Mouse (Mus musculus) hindbrain, embryonic 13.5 days (tissue): ENCODE results near the gene Olfr1086. TPM values are rescaled to one million over a fixed set of nuclear protein-coding genes. Genes with fewer than 3 reads are reported as not detected.
"Not testable (repeated sequence)": the region's sequence is repeated elsewhere in the genome, so short reads cannot be mapped to it uniquely, and the experiment has no call there.

ENCODE experiments used
- ATAC-seq: fragments of 200-750 bp; cut with Nextera tagmentation; 2 replicates; pipeline ENCODE4 v1.8.0; 2017; ENCODE audit warnings: moderate TSS enrichment; ENCODE audit not compliant: low FRiP score
- H3K27ac ChIP-seq: fragments of 300-500 bp; sonication (generic); 2 replicates; pipeline ENCODE4 v1.5.1; 2015; ENCODE audit warnings: inconsistent platforms, mild to moderate bottlenecking, moderate library complexity
- H3K27me3 ChIP-seq: fragments of 300-500 bp; sonication (generic); 2 replicates; pipeline ENCODE4 v1.6.1; 2015; ENCODE audit warnings: mild to moderate bottlenecking, inconsistent platforms
- H3K36me3 ChIP-seq: fragments of 300-500 bp; sonication (generic); 2 replicates; pipeline ENCODE4 v1.6.1; 2015; ENCODE audit warnings: mild to moderate bottlenecking, inconsistent platforms
- H3K4me1 ChIP-seq: fragments of 300-500 bp; sonication (generic); replicated peaks from 2 replicates; pipeline ENCODE4 v1.6.1; 2015; ENCODE audit warnings: inconsistent platforms
- H3K4me2 ChIP-seq: fragments of 300-500 bp; sonication (generic); 2 replicates; pipeline ENCODE4 v1.6.1; 2015; ENCODE audit warnings: inconsistent platforms, mild to moderate bottlenecking, moderate library complexity
- H3K4me3 ChIP-seq: fragments of 300-500 bp; sonication (generic); 2 replicates; pipeline ENCODE4 v1.5.1; 2015; ENCODE audit warnings: mild to moderate bottlenecking, inconsistent platforms
- H3K9ac ChIP-seq: fragments of 300-500 bp; sonication (generic); 2 replicates; pipeline ENCODE4 v1.6.1; 2015; ENCODE audit warnings: mild to moderate bottlenecking, inconsistent platforms
- H3K9me3 ChIP-seq: fragments of 300-500 bp; sonication (generic); 2 replicates; pipeline ENCODE4 v1.6.1; 2016; ENCODE audit warnings: inconsistent platforms
- WGBS: fragments of 180-500 bp; shearing (Covaris S2); methylation state at CpG from one replicate; pipeline ENCODE4 v1.1.7; 2015; 5-methylcytosine and 5-hydroxymethylcytosine counted together
- polyA plus RNA-seq: library from polyadenylated mRNA; unstranded; fragments of >200 nt; fragmentation: Nextera tagmentation; extraction: Ambion mirVana; gene quantifications from 2 replicates; pipeline ENCODE4 v1.2.1, GENCODE M21; 2015

The Olfr1086 gene
- not detected in 2 replicates for polyA plus RNA-seq

- Histone ChIP-seq H3K4me2 (no peak within 1 kb of the TSS), H3K27me3 (no peaks in the 10 kb centered on the region), H3K9ac (no peak within 1 kb of the TSS), H3K9me3 (no peaks in the 10 kb centered on the region), H3K36me3 (no peaks in the 10 kb centered on the region), H3K4me3 (no peak within 1 kb of the TSS), H3K27ac (no peak within 1 kb of the TSS), H3K4me1 (no peaks in the 10 kb centered on the region)
- WGBS = 82% methylated on average over 2 of the region's 2 CpGs
- no peak for ATAC-seq
Observed at GRCm38 (mm10) chr2:86679992-86680391, at the start of gene Olfr1086. Gene Olfr1086 (minus strand): TSS chr2:86680092.

DNA sequence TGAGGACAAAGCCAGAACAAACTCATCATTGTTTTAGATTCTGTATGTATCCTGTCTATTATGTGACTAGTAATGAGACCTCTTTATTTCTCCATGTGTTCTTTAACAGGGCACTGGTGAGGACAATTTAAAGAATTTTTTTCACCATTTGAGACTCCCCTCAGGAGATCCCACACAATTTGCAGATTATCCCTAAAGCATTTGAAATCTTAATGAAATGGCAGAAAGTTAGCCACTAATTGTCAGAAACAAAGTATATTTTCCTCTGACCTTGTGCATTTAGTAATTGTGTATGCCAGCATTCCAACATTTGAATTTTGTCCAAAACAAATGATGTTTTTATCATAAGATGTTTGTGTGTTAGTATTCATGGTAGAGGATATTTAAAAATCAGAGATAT is 18.4 kb upstream of the Olfr1086 start, which contains the start of gene Olfr1087:
Gene Olfr1087, minus strand, starts transcription at position 101 of the 400 bp plus-strand sequence.
- H3K9me3 ChIP-seq = no peaks in the 10 kb centered on the region
- H3K4me1 ChIP-seq = no peaks in the 10 kb centered on the region
- H3K27ac ChIP-seq = no peak within 1 kb of the TSS
- no peak within 1 kb of the TSS for H3K4me2 ChIP-seq
- H3K9ac ChIP-seq = no peak within 1 kb of the TSS
- no peak for ATAC-seq
- H3K4me3 ChIP-seq = no peak within 1 kb of the TSS
- no peaks in the 10 kb centered on the region for H3K36me3 ChIP-seq
- no peaks in the 10 kb centered on the region for H3K27me3 ChIP-seq

DNA sequence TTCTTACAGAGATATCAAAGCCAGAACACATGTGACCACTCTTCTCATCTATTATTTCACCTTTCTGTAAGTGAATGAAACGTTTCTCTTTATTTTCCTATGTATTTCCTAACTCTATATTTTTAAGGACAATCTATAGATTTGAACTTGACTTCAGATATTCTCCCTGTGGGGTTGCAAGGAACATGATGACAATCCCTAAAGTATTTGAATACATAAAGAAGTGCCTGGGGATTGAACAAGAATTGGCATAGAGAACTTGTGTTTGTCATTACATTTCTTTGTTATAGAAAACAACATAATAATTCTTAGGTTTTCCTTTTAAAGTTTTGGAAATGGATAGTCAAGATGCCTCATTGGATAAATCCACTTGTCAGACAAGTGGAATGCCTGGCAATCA is 18.0 kb downstream of the Olfr1086 start, which contains the start of gene Olfr1085:
Gene Olfr1085, minus strand, starts transcription at position 101 of the 400 bp plus-strand sequence.
- H3K27me3 ChIP-seq = no peaks in the 10 kb centered on the region
- no peaks in the 10 kb centered on the region for H3K4me1 ChIP-seq
- H3K4me2 ChIP-seq = no peak within 1 kb of the TSS
- ATAC-seq = no peak
- WGBS = 32% methylated on average over 1 of the region's 1 CpGs
- H3K27ac ChIP-seq = no peak within 1 kb of the TSS
- no peak within 1 kb of the TSS for H3K9ac ChIP-seq
- H3K4me3 ChIP-seq = no peak within 1 kb of the TSS
- H3K36me3 ChIP-seq = no peaks in the 10 kb centered on the region
- H3K9me3 ChIP-seq = no peaks in the 10 kb centered on the region

DNA sequence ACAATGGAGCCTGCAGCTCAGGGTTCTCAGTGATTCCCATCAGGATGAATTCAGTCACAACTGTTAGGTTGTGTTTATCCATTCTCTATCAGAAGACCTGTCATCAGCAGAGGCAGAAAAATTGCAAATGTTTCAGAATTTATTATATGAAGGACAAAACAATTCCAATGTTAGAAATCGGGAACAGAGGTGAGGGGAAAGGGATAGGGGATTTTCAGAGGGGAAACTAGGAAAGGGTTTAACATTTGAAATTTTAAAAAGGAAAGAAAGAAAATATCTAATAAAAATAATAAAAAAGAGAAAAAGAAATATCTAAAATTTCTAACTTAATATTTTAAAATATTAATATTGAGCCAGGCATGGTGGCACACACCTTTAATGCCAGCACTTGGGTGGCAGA is 40.3 kb downstream of the Olfr1086 start, which contains the start of gene Olfr1084:
Gene Olfr1084, minus strand, starts transcription at position 101 of the 400 bp plus-strand sequence.
- not testable (repeated sequence) for H3K27ac ChIP-seq, H3K27me3 ChIP-seq, H3K9me3 ChIP-seq, H3K9ac ChIP-seq, ATAC-seq, H3K4me1 ChIP-seq, H3K4me2 ChIP-seq, H3K4me3 ChIP-seq, H3K36me3 ChIP-seq
- WGBS = 89% methylated on average over 1 of the region's 1 CpGs

Other genes with a start within 250 kb of the Olfr1086 start
- not detected in 2 replicates for gene Olfr1065, start 229.5 kb downstream of the Olfr1086 start, polyA plus RNA-seq
- not detected in 2 replicates for gene Olfr1066, start 223.8 kb downstream of the Olfr1086 start, polyA plus RNA-seq
- not detected in 2 replicates for gene Olfr228, start 192.7 kb downstream of the Olfr1086 start, polyA plus RNA-seq
- not detected in 2 replicates for gene Olfr1076, start 171.6 kb downstream of the Olfr1086 start, polyA plus RNA-seq
- not detected in 2 replicates for gene Olfr1079, start 137.6 kb downstream of the Olfr1086 start, polyA plus RNA-seq
- gene Olfr1080, start 121.9 kb downstream of the Olfr1086 start, polyA plus RNA-seq = not detected in 2 replicates
- gene Olfr1082, start 81.1 kb downstream of the Olfr1086 start, polyA plus RNA-seq = not detected in 2 replicates
- not detected in 2 replicates for gene Olfr1084, start 40.4 kb downstream of the Olfr1086 start, polyA plus RNA-seq
- gene Olfr1085, start 18.1 kb downstream of the Olfr1086 start, polyA plus RNA-seq = not detected in 2 replicates
- gene Olfr1087, start 18.3 kb upstream of the Olfr1086 start, polyA plus RNA-seq = not detected in 2 replicates
- not detected in 2 replicates for gene Olfr1089, start 53.6 kb upstream of the Olfr1086 start, polyA plus RNA-seq
- gene Olfr1090, start 78.9 kb upstream of the Olfr1086 start, polyA plus RNA-seq = not detected in 2 replicates
- not detected in 2 replicates for gene Olfr1093, start 102.4 kb upstream of the Olfr1086 start, polyA plus RNA-seq
- gene Olfr141, start 129.9 kb upstream of the Olfr1086 start, polyA plus RNA-seq = not detected in 2 replicates
- gene Olfr1094, start 144.6 kb upstream of the Olfr1086 start, polyA plus RNA-seq = not detected in 2 replicates
- gene Olfr1095, start 171.6 kb upstream of the Olfr1086 start, polyA plus RNA-seq = not detected in 2 replicates
- not detected in 2 replicates for gene Gm13723, start 194.7 kb upstream of the Olfr1086 start, polyA plus RNA-seq
- not detected in 2 replicates for gene Olfr1097, start 212.1 kb upstream of the Olfr1086 start, polyA plus RNA-seq
- not detected in 2 replicates for gene Olfr1098, start 244.5 kb upstream of the Olfr1086 start, polyA plus RNA-seq